Mouse (Mus musculus) kidney, embryonic 16.5 days (tissue): Measurements from ENCODE around the gene Wnt1. TPM values are rescaled to one million over a fixed set of nuclear protein-coding genes. Genes with fewer than 3 reads are reported as not detected.

ENCODE experiments used
- ATAC-seq: fragments of 200-750 bp; cut with Nextera tagmentation; 2 replicates; pipeline ENCODE4 v1.8.0; 2017; ENCODE audit warnings: moderate TSS enrichment; ENCODE audit not compliant: low FRiP score, low TSS enrichment
- H3K27ac ChIP-seq: fragments of 300-500 bp; sonication (generic); 2 replicates; pipeline ENCODE4 v1.5.1; 2014; ENCODE audit warnings: low read length
- H3K27me3 ChIP-seq: fragments of 300-500 bp; sonication (generic); 2 replicates; pipeline ENCODE4 v1.6.1; 2014; ENCODE audit warnings: low read length, control low read depth, mixed read lengths; ENCODE audit not compliant: insufficient read depth
- H3K36me3 ChIP-seq: fragments of 300-500 bp; sonication (generic); 2 replicates; pipeline ENCODE4 v1.6.1; 2014; ENCODE audit warnings: low read length, control low read depth, mixed read lengths; ENCODE audit not compliant: insufficient read depth
- H3K4me1 ChIP-seq: fragments of 300-500 bp; sonication (generic); 2 replicates; pipeline ENCODE4 v1.6.1; 2014; ENCODE audit warnings: low read length, control low read depth, mixed read lengths; ENCODE audit not compliant: insufficient read depth
- H3K4me2 ChIP-seq: fragments of 300-500 bp; sonication (generic); replicated peaks from 2 replicates; pipeline ENCODE4 v1.6.1; 2014; ENCODE audit warnings: low read depth, low read length
- H3K4me3 ChIP-seq: fragments of 300-500 bp; sonication (generic); 2 replicates; pipeline ENCODE4 v1.5.1; 2014; ENCODE audit warnings: mild to moderate bottlenecking, low read length
- H3K9ac ChIP-seq: fragments of 300-500 bp; sonication (generic); replicated peaks from 2 replicates; pipeline ENCODE4 v1.6.1; 2014; ENCODE audit warnings: low read length
- H3K9me3 ChIP-seq: fragments of 300-500 bp; sonication (generic); 2 replicates; pipeline ENCODE4 v1.6.1; 2016; ENCODE audit warnings: low read length, control low read depth
- WGBS: fragments of 180-500 bp; shearing (Covaris S2); extraction: QIAGEN DNeasy Blood & Tissue Kit; methylation state at CpG from one replicate; pipeline ENCODE4 v1.1.7; 2014; 5-methylcytosine and 5-hydroxymethylcytosine counted together
- polyA plus RNA-seq: library from polyadenylated mRNA; unstranded; fragments of >200 nt; fragmentation: Nextera tagmentation; extraction: Ambion mirVana; gene quantifications from 2 replicates; pipeline ENCODE4 v1.2.1, GENCODE M21; 2015

Gene Wnt1
- polyA plus RNA-seq, 1 experiment from 2014 or later, result not detected

GRCm38 (mm10) chr15:98762201-98762621 is 27.4 kb upstream of the Wnt1 start:
- Histone ChIP-seq H3K27me3 (0 out of 2 replicates have a peak, but pooled peaks cover 4% of the 10 kb centered on the region), H3K27ac (peak overlapping the region; percentile 89), H3K9ac (peak overlapping the region; percentile 93), H3K4me3 (peak overlapping the region; percentile 95), H3K9me3 (no peaks in the 10 kb centered on the region), H3K4me2 (peak overlapping the region; percentile 86), H3K4me1 (peaks cover 19% of the 10 kb centered on the region), H3K36me3 (peaks cover 10% of the 10 kb centered on the region; the same call in 1 of the 2 replicates)
- under 1% methylated on average over 23 of the region's 24 CpGs for WGBS
- peak; percentile 87 for ATAC-seq

GRCm38 (mm10) chr15:98762670-98763529 is 26.8 kb upstream of the Wnt1 start, which contains the start of gene Arf3:
TSS of gene Arf3 (minus strand) at chr15:98763214.
- Histone ChIP-seq H3K9me3 (no peaks in the 10 kb centered on the region), H3K4me2 (peak within 1 kb of the TSS; percentile 86), H3K27me3 (0 out of 2 replicates have a peak, but pooled peaks cover 4% of the 10 kb centered on the region), H3K4me3 (peak within 1 kb of the TSS; percentile 95), H3K27ac (peak within 1 kb of the TSS; percentile 89), H3K4me1 (peaks cover 19% of the 10 kb centered on the region), H3K36me3 (peaks cover 10% of the 10 kb centered on the region; the same call in 1 of the 2 replicates), H3K9ac (peak within 1 kb of the TSS; percentile 93)
- ATAC-seq, result peak; percentile 95
- under 1% methylated on average over 52 of the region's 76 CpGs for WGBS

- Histone ChIP-seq H3K27me3 (peaks cover 14% of the 10 kb centered on the region), H3K9ac (no peak overlapping the region), H3K4me2 (no peak overlapping the region), H3K4me1 (peaks cover 15% of the 10 kb centered on the region), H3K27ac (no peak overlapping the region), H3K4me3 (no peak overlapping the region), H3K36me3 (no peaks in the 10 kb centered on the region), H3K9me3 (no peaks in the 10 kb centered on the region)
- WGBS, result 76% methylated on average over 4 of the region's 4 CpGs
- no peak for ATAC-seq
Measured at GRCm38 (mm10) chr15:98765929-98766328, 23.7 kb upstream of the Wnt1 start.

- peaks cover 19% of the 10 kb centered on the region for H3K4me1 ChIP-seq
- no peak overlapping the region for H3K4me2 ChIP-seq
- no peaks in the 10 kb centered on the region for H3K9me3 ChIP-seq
- no peak overlapping the region for H3K4me3 ChIP-seq
- no peaks in the 10 kb centered on the region for H3K36me3 ChIP-seq
- no peak for ATAC-seq
- H3K27ac ChIP-seq, result no peak overlapping the region
- H3K9ac ChIP-seq, result no peak overlapping the region
- peaks cover 37% of the 10 kb centered on the region for H3K27me3 ChIP-seq
- 38% methylated on average over 5 of the region's 5 CpGs for WGBS
Measured at GRCm38 (mm10) chr15:98768259-98768658, 21.4 kb upstream of the Wnt1 start.

GRCm38 (mm10) chr15:98771813-98772425 is 17.7 kb upstream of the Wnt1 start:
- Histone ChIP-seq H3K9ac (peak overlapping the region; percentile 33; the same call in 1 of the 2 replicates), H3K4me1 (peaks cover 29% of the 10 kb centered on the region), H3K4me2 (peak overlapping the region; percentile 63), H3K9me3 (no peaks in the 10 kb centered on the region), H3K27me3 (peaks cover 70% of the 10 kb centered on the region), H3K4me3 (peak overlapping the region; percentile 43), H3K36me3 (no peaks in the 10 kb centered on the region), H3K27ac (no peak overlapping the region)
- WGBS, result 6% methylated on average over 12 of the region's 12 CpGs
- ATAC-seq, result no peak

GRCm38 (mm10) chr15:98772511-98773211 is 17.0 kb upstream of the Wnt1 start:
- WGBS, result 2% methylated on average over 36 of the region's 36 CpGs
- no peak; the same call in 1 of the 2 replicates for ATAC-seq

GRCm38 (mm10) chr15:98774096-98774495 is 15.6 kb upstream of the Wnt1 start:
- Histone ChIP-seq H3K4me2 (no peak overlapping the region), H3K27me3 (peaks cover 88% of the 10 kb centered on the region), H3K4me3 (no peak overlapping the region), H3K9me3 (no peaks in the 10 kb centered on the region), H3K9ac (no peak overlapping the region), H3K27ac (no peak overlapping the region), H3K4me1 (peaks cover 41% of the 10 kb centered on the region), H3K36me3 (no peaks in the 10 kb centered on the region)
- 16% methylated on average over 15 of the region's 15 CpGs for WGBS
- no peak for ATAC-seq

More at GRCm38 (mm10) chr15:98772511-98773211, 17.0 kb upstream of the Wnt1 start:
- Histone ChIP-seq H3K9ac (peak overlapping the region; percentile 33), H3K4me3 (peak overlapping the region; percentile 43), H3K36me3 (no peaks in the 10 kb centered on the region), H3K27me3 (peaks cover 77% of the 10 kb centered on the region), H3K4me2 (peak overlapping the region; percentile 63), H3K9me3 (no peaks in the 10 kb centered on the region), H3K4me1 (peaks cover 32% of the 10 kb centered on the region), H3K27ac (no peak overlapping the region)

GRCm38 (mm10) chr15:98775533-98775932 is 14.1 kb upstream of the Wnt1 start:
- 2% methylated on average over 5 of the region's 5 CpGs for WGBS
- no peaks in the 10 kb centered on the region for H3K9me3 ChIP-seq
- H3K36me3 ChIP-seq, result no peaks in the 10 kb centered on the region
- H3K4me1 ChIP-seq, result peaks cover 41% of the 10 kb centered on the region
- H3K27ac ChIP-seq, result no peak overlapping the region
- ATAC-seq, result no peak
- H3K27me3 ChIP-seq, result peaks cover 99% of the 10 kb centered on the region
- H3K4me2 ChIP-seq, result peak overlapping the region; percentile 48; the same call in 1 of the 2 replicates
- H3K9ac ChIP-seq, result no peak overlapping the region
- H3K4me3 ChIP-seq, result no peak overlapping the region

GRCm38 (mm10) chr15:98776280-98777004 is 13.2 kb upstream of the Wnt1 start:
- H3K4me3 ChIP-seq, result peak overlapping the region; percentile 27
- H3K27ac ChIP-seq, result no peak overlapping the region
- H3K9ac ChIP-seq, result peak overlapping the region; percentile 38
- peak overlapping the region; percentile 48 for H3K4me2 ChIP-seq
- WGBS, result under 1% methylated on average over 62 of the region's 62 CpGs
- peaks cover 100% of the 10 kb centered on the region for H3K27me3 ChIP-seq
- H3K9me3 ChIP-seq, result no peaks in the 10 kb centered on the region
- peak; percentile 58; the same call in 1 of the 2 replicates for ATAC-seq
- H3K36me3 ChIP-seq, result no peaks in the 10 kb centered on the region
- peaks cover 41% of the 10 kb centered on the region for H3K4me1 ChIP-seq
